Mouse (Mus musculus) neural tube, embryonic 11.5 days (tissue): ENCODE measurements at regions not wholly inside any gene's neighbourhood (a gene's known extent, or its start where the extent isn't known, plus 50 kb on each side); places are given as distances from the start of the nearest gene placed in this dataset.

Experiments
- ATAC-seq: fragments of 200-750 bp; cut with Nextera tagmentation; 2 replicates; pipeline ENCODE4 v1.8.0; 2017; ENCODE audit warnings: moderate number of reproducible peaks, mild to moderate bottlenecking, moderate TSS enrichment, moderate library complexity; ENCODE audit not compliant: insufficient read depth, low FRiP score, low TSS enrichment
- DNase-seq: peaks from one replicate; pipeline ENCODE4 v3.0.0-alpha.2; 2015; ENCODE audit warnings: low spot score
- H3K27ac ChIP-seq: fragments of 300-500 bp; sonication (generic); 2 replicates; pipeline ENCODE4 v1.5.1; 2014; ENCODE audit warnings: low read depth, mild to moderate bottlenecking, low read length
- H3K27me3 ChIP-seq: fragments of 300-500 bp; sonication (generic); 2 replicates; pipeline ENCODE4 v1.6.1; 2014; ENCODE audit warnings: mild to moderate bottlenecking, low read length, mixed read lengths; ENCODE audit not compliant: control insufficient read depth, insufficient read depth
- H3K36me3 ChIP-seq: fragments of 300-500 bp; sonication (generic); 2 replicates; pipeline ENCODE4 v1.6.1; 2014; ENCODE audit warnings: mild to moderate bottlenecking, low read length, moderate library complexity, mixed read lengths; ENCODE audit not compliant: control insufficient read depth, insufficient read depth
- H3K4me1 ChIP-seq: fragments of 300-500 bp; sonication (generic); 2 replicates; pipeline ENCODE4 v1.6.1; 2014; ENCODE audit warnings: low read length, mixed read lengths; ENCODE audit not compliant: control insufficient read depth, insufficient read depth
- H3K4me2 ChIP-seq: fragments of 300-500 bp; sonication (generic); 2 replicates; pipeline ENCODE4 v1.6.1; 2014; ENCODE audit warnings: low read depth, mild to moderate bottlenecking, moderate library complexity
- H3K4me3 ChIP-seq: fragments of 300-500 bp; sonication (generic); 2 replicates; pipeline ENCODE4 v1.5.1; 2014; ENCODE audit warnings: low read depth, low read length
- H3K9ac ChIP-seq: fragments of 300-500 bp; sonication (generic); 2 replicates; pipeline ENCODE4 v1.6.1; 2014; ENCODE audit warnings: mild to moderate bottlenecking, low read length
- H3K9me3 ChIP-seq: fragments of 300-500 bp; sonication (generic); 2 replicates; pipeline ENCODE4 v1.6.1; 2016; ENCODE audit warnings: low read length; ENCODE audit not compliant: control insufficient read depth
- WGBS: fragments of 180-500 bp; shearing (Covaris S2); extraction: QIAGEN DNeasy Blood & Tissue Kit; methylation state at CpG from one replicate; pipeline ENCODE4 v1.1.7; 2014; 5-methylcytosine and 5-hydroxymethylcytosine counted together

DNA sequence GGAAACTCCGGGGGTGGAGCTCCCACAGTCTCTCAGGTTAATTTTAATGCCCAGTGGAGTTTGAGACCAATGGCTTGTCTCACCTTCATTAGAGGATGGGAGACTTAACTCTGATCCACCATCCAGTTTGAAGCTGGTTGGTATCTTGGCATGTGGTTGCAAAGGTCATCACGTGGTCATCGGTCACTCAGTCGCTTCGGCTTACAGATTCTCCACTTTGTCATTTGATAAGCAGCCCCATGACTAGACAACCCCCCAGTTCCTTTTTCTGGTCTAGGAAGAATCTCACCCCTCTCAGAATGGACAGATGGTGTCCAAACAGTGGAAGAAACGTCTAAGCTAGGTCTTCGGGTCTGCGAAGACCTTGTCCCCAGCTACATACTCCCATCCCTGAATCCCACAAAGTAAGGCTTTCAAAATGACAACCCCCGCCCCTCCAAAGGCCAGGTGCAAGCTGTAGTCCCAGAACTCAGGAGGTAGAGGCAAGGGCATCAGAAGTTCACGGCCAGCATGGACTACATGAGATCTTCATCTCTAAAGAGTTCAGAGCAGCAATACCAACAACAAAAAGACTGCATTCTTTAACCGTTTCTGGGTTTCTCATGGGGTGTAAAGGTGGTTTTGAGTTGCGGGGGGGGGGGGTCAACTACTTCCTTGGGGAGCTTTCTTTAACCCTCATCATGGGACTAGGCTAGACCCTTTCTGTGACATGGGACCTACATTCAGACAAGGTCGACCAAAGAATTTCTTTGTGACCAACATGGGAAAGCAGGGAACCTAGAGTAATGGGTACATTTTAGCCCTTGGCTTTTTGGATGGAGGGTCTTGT, 60.6 kb upstream of the Cpm start:
- Histone ChIP-seq H3K36me3 (no peaks in the 10 kb centered on the region), H3K4me2 (no peak overlapping the region), H3K27me3 (peaks cover 7% of the 10 kb centered on the region; the same call in 1 of the 2 replicates), H3K4me3 (no peak overlapping the region), H3K9me3 (no peaks in the 10 kb centered on the region), H3K9ac (no peak overlapping the region), H3K27ac (no peak overlapping the region), H3K4me1 (peaks cover 8% of the 10 kb centered on the region; the same call in 1 of the 2 replicates)
- DNase-seq (no peak), ATAC-seq (no peak)
- 94% methylated on average over 13 of the region's 13 CpGs for WGBS

DNA sequence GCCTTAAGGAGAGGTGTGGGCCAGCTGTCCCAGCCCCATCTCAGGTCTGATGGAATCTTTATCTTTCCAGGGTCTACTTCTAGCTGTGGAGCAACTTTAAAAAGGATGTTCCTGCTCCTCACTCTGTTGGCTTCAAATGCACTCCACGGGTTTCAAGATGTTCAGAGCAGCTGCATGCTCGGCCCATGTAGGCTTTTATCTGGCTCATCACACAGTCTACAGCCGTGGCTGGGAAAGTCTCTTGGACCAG, 61.2 kb upstream of the Cpm start:
- 87% methylated on average over 3 of the region's 3 CpGs for WGBS
- DNase-seq: no peak
- H3K4me1 ChIP-seq: peaks cover 8% of the 10 kb centered on the region; the same call in 1 of the 2 replicates

DNA sequence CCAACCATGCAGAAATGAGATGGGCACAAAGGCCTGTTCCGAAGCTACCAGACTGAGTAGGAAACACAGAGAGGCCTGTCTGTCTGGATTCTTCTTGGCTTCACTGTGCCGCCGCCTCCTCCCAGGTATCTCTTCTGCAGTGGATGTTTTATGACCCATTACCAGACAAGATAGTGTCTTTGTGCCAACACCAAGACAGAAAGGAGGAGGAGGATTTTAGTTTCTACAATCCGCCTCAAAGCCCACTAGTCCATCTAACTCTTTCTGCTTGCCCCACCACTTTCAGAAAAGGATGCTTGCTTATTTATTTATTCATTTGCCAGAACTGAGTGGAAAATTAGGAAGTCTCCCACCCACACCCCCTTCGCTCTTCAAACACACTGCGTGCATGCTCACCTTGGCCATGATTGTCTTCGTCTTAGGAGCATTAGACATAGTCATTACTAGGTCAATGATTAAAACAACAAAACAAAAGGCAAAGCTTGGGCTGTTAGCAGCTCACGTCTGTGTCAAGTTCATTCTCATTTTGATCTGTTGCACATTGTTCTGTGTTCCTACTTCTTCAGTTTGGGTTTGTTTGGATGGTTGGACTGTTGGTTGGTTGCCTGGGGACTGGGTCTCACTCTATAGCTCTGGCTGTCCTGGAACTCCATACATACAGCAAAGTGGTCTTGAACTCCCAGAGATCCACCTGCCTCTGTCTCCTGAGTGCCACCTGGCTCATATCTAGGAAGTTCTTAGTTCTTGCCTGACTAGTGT, 61.7 kb upstream of the Cpm start:
- Histone ChIP-seq H3K27ac (no peak overlapping the region), H3K9ac (no peak overlapping the region), H3K36me3 (no peaks in the 10 kb centered on the region), H3K4me3 (no peak overlapping the region), H3K4me1 (peaks cover 8% of the 10 kb centered on the region; the same call in 1 of the 2 replicates), H3K4me2 (no peak overlapping the region), H3K9me3 (no peaks in the 10 kb centered on the region), H3K27me3 (peaks cover 7% of the 10 kb centered on the region; the same call in 1 of the 2 replicates)
- WGBS: 95% methylated on average over 8 of the region's 8 CpGs
- ATAC-seq (no peak), DNase-seq (no peak)

More for the DNA sequence above, 61.2 kb upstream of the Cpm start:
- H3K36me3 ChIP-seq: no peaks in the 10 kb centered on the region
- no peak for ATAC-seq
- peaks cover 7% of the 10 kb centered on the region; the same call in 1 of the 2 replicates for H3K27me3 ChIP-seq
- no peak overlapping the region for H3K4me3 ChIP-seq
- H3K27ac ChIP-seq: no peak overlapping the region
- H3K9ac ChIP-seq: no peak overlapping the region
- H3K4me2 ChIP-seq: no peak overlapping the region
- H3K9me3 ChIP-seq: no peaks in the 10 kb centered on the region

DNA sequence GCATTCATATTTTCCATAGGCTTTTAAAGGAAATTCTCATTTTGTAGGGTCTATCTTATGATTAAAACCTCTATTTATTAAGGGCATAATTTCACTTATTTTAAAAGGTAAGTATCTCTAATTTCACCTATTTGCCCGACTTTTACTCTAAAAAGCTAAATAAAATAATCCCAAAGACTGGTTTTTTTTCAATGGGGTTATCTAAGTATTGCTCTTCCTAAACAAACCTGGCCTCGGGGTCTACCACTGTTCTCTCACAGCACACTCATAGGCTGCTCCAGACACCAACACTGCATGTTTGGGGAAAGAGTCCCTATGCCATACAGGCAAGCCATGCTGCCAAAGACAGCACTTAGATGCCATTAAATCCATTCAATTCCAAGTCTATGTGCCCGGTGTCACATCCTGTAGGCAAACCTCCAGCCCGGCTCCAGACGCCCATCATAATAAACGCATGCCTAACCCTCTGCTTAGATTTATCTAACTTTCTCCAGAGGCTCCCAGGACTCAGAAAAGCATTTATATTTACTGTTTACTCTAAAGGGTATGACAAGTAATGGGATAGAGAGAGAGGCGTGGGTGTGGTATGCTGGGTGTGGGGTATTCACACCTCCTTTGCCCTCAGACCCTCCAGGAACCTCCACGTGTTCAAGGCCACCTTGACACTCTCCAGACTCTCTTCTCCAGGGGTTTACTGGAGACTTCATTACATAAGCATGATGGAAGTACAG, 62.5 kb upstream of the Cpm start:
- Histone ChIP-seq H3K4me2 (no peak overlapping the region), H3K4me3 (no peak overlapping the region), H3K9me3 (no peaks in the 10 kb centered on the region), H3K9ac (no peak overlapping the region), H3K27ac (no peak overlapping the region), H3K27me3 (peaks cover 2% of the 10 kb centered on the region; the same call in 1 of the 2 replicates), H3K4me1 (peaks cover 5% of the 10 kb centered on the region; the same call in 1 of the 2 replicates), H3K36me3 (no peaks in the 10 kb centered on the region)
- DNase-seq (no peak), ATAC-seq (no peak)
- 91% methylated on average over 8 of the region's 8 CpGs for WGBS

DNA sequence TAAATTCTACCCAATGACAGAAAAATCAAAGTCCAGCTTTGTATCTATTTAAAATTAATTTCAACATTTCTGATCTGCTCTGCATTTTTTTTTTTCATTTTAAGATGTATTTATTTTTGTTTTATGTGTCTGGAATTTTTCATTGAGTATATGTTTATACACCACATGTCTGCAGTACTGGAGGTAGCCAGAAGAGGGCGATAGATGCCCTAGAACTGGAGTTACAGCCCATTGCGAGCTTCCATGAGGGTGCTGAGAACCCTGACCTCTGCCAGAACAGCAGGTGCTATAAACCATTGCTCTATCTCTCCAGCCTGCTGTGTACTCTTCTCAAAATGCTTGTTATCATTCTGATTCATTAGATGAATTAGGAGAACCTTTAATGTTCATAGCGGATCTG, 63.1 kb upstream of the Cpm start:
- Histone ChIP-seq H3K9ac (no peak overlapping the region), H3K36me3 (no peaks in the 10 kb centered on the region), H3K4me2 (no peak overlapping the region), H3K27me3 (no peaks in the 10 kb centered on the region), H3K9me3 (no peaks in the 10 kb centered on the region), H3K27ac (no peak overlapping the region), H3K4me3 (no peak overlapping the region), H3K4me1 (no peaks in the 10 kb centered on the region)
- DNase-seq (no peak), ATAC-seq (no peak)
- WGBS: 85% methylated on average over 3 of the region's 3 CpGs

DNA sequence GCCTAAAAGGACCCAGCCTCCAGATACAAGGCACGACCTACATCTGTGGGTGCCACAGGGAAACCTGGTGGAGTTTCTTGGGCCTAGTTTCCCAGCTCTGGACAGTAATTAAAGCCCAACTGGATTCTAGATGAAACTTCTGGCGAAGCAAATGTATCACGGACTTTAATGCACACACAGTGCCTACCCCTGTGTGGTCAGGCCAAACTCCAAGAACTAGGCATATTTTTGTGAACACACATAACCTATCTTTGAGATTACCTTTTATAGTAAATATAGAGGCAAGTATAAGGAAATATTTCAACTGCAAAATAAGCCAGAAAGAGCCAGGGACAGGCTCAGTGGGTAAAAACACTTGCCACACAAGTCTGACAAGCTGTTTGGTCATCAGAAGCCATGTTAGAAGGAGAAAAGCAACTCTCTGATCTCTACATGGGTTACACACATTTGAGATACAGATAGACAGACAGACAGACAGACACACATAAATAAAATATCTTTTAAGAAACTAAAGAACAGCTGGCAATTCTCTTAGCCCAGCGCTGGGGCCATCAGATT, 63.7 kb upstream of the Cpm start:
- H3K4me1 ChIP-seq: no peaks in the 10 kb centered on the region
- H3K27ac ChIP-seq: no peak overlapping the region
- ATAC-seq: no peak
- H3K4me2 ChIP-seq: no peak overlapping the region
- no peak overlapping the region for H3K4me3 ChIP-seq
- 90% methylated on average over 4 of the region's 4 CpGs for WGBS
- no peaks in the 10 kb centered on the region for H3K36me3 ChIP-seq
- DNase-seq: no peak
- H3K9me3 ChIP-seq: no peaks in the 10 kb centered on the region
- H3K27me3 ChIP-seq: no peaks in the 10 kb centered on the region
- H3K9ac ChIP-seq: no peak overlapping the region

DNA sequence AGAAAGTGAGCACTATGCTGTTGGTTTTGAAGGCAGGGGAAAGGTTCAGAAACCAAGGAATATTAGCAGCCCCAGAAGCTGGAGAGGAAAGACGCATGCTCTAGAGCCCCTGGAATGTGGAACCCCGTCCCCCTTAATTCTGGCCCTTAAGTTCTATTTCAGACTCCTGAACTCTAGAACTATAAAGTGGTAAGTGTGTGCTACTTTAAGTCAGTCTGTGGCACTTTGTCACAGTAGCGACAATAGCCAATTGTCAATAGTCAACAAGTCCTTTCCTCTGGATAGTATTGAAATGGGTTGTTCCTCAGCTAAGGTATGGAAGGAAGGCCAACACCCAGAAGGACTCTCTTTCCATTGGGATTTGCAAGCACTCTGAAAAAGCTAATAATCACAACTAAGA, 64.2 kb upstream of the Cpm start:
- H3K4me3 ChIP-seq: no peak overlapping the region
- no peak overlapping the region for H3K4me2 ChIP-seq
- 91% methylated on average over 3 of the region's 3 CpGs for WGBS
- ATAC-seq (no peak), DNase-seq (no peak)
- no peaks in the 10 kb centered on the region for H3K4me1 ChIP-seq
- no peaks in the 10 kb centered on the region for H3K27me3 ChIP-seq
- H3K9ac ChIP-seq: no peak overlapping the region
- H3K27ac ChIP-seq: no peak overlapping the region
- no peaks in the 10 kb centered on the region for H3K9me3 ChIP-seq
- no peaks in the 10 kb centered on the region for H3K36me3 ChIP-seq

DNA sequence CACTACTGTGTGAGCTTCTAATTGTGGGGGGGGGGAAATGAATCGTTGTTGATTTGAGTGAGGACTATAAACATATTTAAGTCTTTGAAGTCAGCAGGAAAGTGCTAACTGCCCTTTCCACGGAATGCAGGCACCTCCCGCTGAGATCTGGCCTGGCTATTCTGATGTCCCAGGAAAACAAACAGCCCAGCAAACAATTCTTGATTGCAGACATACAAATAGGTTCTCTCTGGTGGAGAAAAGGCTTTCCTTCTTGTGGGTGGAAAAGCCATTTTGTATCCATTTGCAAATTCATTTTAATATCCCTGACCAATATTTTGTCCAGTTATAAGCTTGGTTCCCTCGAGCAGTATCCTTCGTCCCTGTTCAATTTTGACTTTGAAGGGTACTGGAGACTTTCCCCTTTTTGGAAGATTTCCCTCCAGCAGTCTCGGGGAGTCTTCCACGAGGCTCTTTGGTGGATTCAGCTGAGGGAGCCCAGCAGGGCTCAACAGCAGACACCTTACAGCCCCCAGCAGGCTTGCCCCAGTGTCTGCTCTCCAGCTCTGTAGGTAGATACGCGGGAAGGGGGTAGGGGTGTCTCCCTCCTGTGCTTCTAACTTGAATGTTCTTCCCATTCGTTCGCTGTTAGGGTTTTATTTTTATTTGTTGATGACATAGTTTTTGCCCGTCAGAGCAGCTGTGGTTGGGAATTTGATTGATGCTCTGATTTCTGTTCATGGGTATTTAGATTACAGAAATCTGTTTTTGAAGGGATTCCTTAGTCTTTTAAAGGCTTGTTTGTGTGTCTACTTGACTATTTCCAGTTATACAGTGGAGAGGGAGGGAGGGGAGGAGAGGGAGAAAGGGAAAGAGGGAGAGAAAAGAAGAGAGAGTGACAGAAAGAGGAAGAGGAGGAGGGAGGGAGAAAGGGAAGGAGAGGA, 64.9 kb upstream of the Cpm start:
- Histone ChIP-seq H3K9ac (no peak overlapping the region), H3K9me3 (no peaks in the 10 kb centered on the region), H3K27me3 (no peaks in the 10 kb centered on the region), H3K4me3 (no peak overlapping the region), H3K4me1 (no peaks in the 10 kb centered on the region), H3K27ac (no peak overlapping the region), H3K4me2 (no peak overlapping the region), H3K36me3 (no peaks in the 10 kb centered on the region)
- WGBS: 21% methylated on average over 12 of the region's 12 CpGs
- DNase-seq (no peak), ATAC-seq (no peak)
